Mouse (Mus musculus) embryonic facial prominence, embryonic 11.5 days (tissue): Measurements from ENCODE around the gene Wdhd1. TPM values are rescaled to one million over a fixed set of nuclear protein-coding genes. Genes with fewer than 3 reads are reported as not detected.

Source experiments
- ATAC-seq: fragments of 200-750 bp; cut with Nextera tagmentation; replicated peaks from 2 replicates; pipeline ENCODE4 v1.8.0; 2017; ENCODE audit warnings: low read depth; ENCODE audit not compliant: insufficient number of reproducible peaks, low FRiP score, low TSS enrichment
- DNase-seq: peaks from one replicate; pipeline ENCODE4 v3.0.0-alpha.2; 2015; ENCODE audit warnings: low spot score
- H3K27ac ChIP-seq: fragments of 300-500 bp; sonication (generic); replicated peaks from 2 replicates; pipeline ENCODE4 v1.5.1; 2014; ENCODE audit warnings: mild to moderate bottlenecking, low read depth, low read length, control low read depth
- H3K27me3 ChIP-seq: fragments of 300-500 bp; sonication (generic); 2 replicates; pipeline ENCODE4 v1.6.1; 2014; ENCODE audit warnings: mild to moderate bottlenecking, low read length, moderate library complexity, mixed read lengths; ENCODE audit not compliant: control insufficient read depth, insufficient read depth
- H3K36me3 ChIP-seq: fragments of 300-500 bp; sonication (generic); replicated peaks from 2 replicates; pipeline ENCODE4 v1.6.1; 2014; ENCODE audit warnings: low read depth, mild to moderate bottlenecking, low read length, moderate library complexity, mixed read lengths; ENCODE audit not compliant: control insufficient read depth, insufficient read depth
- H3K4me1 ChIP-seq: fragments of 300-500 bp; sonication (generic); 2 replicates; pipeline ENCODE4 v1.6.1; 2014; ENCODE audit warnings: low read length, mixed read lengths; ENCODE audit not compliant: control insufficient read depth, insufficient read depth
- H3K4me2 ChIP-seq: fragments of 300-500 bp; sonication (generic); 2 replicates; pipeline ENCODE4 v1.6.1; 2014; ENCODE audit warnings: low read depth, mild to moderate bottlenecking, control low read depth, low read length, moderate library complexity
- H3K4me3 ChIP-seq: fragments of 300-500 bp; sonication (generic); 2 replicates; pipeline ENCODE4 v1.5.1; 2014; ENCODE audit warnings: low read depth, low read length, control low read depth
- H3K9ac ChIP-seq: fragments of 300-500 bp; sonication (generic); replicated peaks from 2 replicates; pipeline ENCODE4 v1.6.1; 2014; ENCODE audit warnings: mild to moderate bottlenecking, control low read depth, low read length
- H3K9me3 ChIP-seq: fragments of 300-500 bp; sonication (generic); replicated peaks from 2 replicates; pipeline ENCODE4 v1.6.1; 2016; ENCODE audit warnings: mild to moderate bottlenecking, low read length, inconsistent platforms, mixed read lengths; ENCODE audit not compliant: control insufficient read depth
- WGBS: fragments of 180-500 bp; shearing (Covaris S2); extraction: QIAGEN DNeasy Blood & Tissue Kit; methylation state at CpG from one replicate; pipeline ENCODE4 v1.1.7; 2014; 5-methylcytosine and 5-hydroxymethylcytosine counted together
- polyA plus RNA-seq: library from polyadenylated mRNA; unstranded; fragments of >200 nt; fragmentation: Nextera tagmentation; extraction: Ambion mirVana; gene quantifications from 2 replicates; pipeline ENCODE4 v1.2.1, GENCODE M21; 2014

Wdhd1 gene
- polyA plus RNA-seq, 1 experiment from 2014 or later: 52.8 TPM

- Histone ChIP-seq H3K4me2 (no peak overlapping the region), H3K9me3 (no peaks in the 10 kb centered on the region), H3K4me1 (no peaks in the 10 kb centered on the region), H3K27ac (no peak overlapping the region), H3K9ac (no peak overlapping the region), H3K4me3 (no peak overlapping the region), H3K36me3 (no peaks in the 10 kb centered on the region), H3K27me3 (no peaks in the 10 kb centered on the region)
- WGBS: 67% methylated on average over 2 of the region's 2 CpGs
- DNase-seq (no peak), ATAC-seq (no peak)
Measured at GRCm38 (mm10) chr14:47216541-47216940, 60.1 kb downstream of the Wdhd1 start.

- 88% methylated on average over 5 of the region's 5 CpGs for WGBS
- no peaks in the 10 kb centered on the region for H3K27me3 ChIP-seq
- H3K9ac ChIP-seq: no peak overlapping the region
- ATAC-seq (no peak), DNase-seq (no peak)
- no peak overlapping the region for H3K4me2 ChIP-seq
- no peak overlapping the region for H3K4me3 ChIP-seq
- H3K4me1 ChIP-seq: no peaks in the 10 kb centered on the region
- no peaks in the 10 kb centered on the region for H3K36me3 ChIP-seq
- H3K27ac ChIP-seq: no peak overlapping the region
- H3K9me3 ChIP-seq: no peaks in the 10 kb centered on the region
Measured at GRCm38 (mm10) chr14:47214367-47214766, 62.3 kb downstream of the Wdhd1 start.

GRCm38 (mm10) chr14:47213305-47213704, 63.4 kb downstream of the Wdhd1 start:
- no peaks in the 10 kb centered on the region for H3K4me1 ChIP-seq
- ATAC-seq (no peak), DNase-seq (no peak)
- WGBS: 82% methylated on average over 4 of the region's 4 CpGs
- H3K9ac ChIP-seq: no peak overlapping the region
- no peaks in the 10 kb centered on the region for H3K36me3 ChIP-seq
- H3K4me2 ChIP-seq: no peak overlapping the region
- H3K27ac ChIP-seq: no peak overlapping the region
- no peaks in the 10 kb centered on the region for H3K9me3 ChIP-seq
- no peaks in the 10 kb centered on the region for H3K27me3 ChIP-seq
- H3K4me3 ChIP-seq: no peak overlapping the region

- Histone ChIP-seq H3K27ac (no peak overlapping the region), H3K4me1 (no peaks in the 10 kb centered on the region), H3K36me3 (no peaks in the 10 kb centered on the region), H3K9ac (no peak overlapping the region), H3K4me2 (no peak overlapping the region), H3K4me3 (no peak overlapping the region), H3K9me3 (no peaks in the 10 kb centered on the region), H3K27me3 (no peaks in the 10 kb centered on the region)
- WGBS: 82% methylated on average over 4 of the region's 4 CpGs
- DNase-seq: no peak
- no peak for ATAC-seq
Measured at GRCm38 (mm10) chr14:47209669-47210164, 66.9 kb downstream of the Wdhd1 start.

- no peaks in the 10 kb centered on the region for H3K27me3 ChIP-seq
- DNase-seq (no peak), ATAC-seq (no peak)
- 85% methylated on average over 12 of the region's 12 CpGs for WGBS
- no peak overlapping the region for H3K4me2 ChIP-seq
- no peak overlapping the region for H3K4me3 ChIP-seq
- no peaks in the 10 kb centered on the region for H3K9me3 ChIP-seq
- no peak overlapping the region for H3K27ac ChIP-seq
- H3K9ac ChIP-seq: no peak overlapping the region
- no peaks in the 10 kb centered on the region for H3K4me1 ChIP-seq
- no peaks in the 10 kb centered on the region for H3K36me3 ChIP-seq
Measured at GRCm38 (mm10) chr14:47208564-47209493, 67.8 kb downstream of the Wdhd1 start.

GRCm38 (mm10) chr14:47206601-47207000, 70.1 kb downstream of the Wdhd1 start:
- no peak for DNase-seq
- H3K27ac ChIP-seq: no peak overlapping the region

GRCm38 (mm10) chr14:47205270-47205972, 71.2 kb downstream of the Wdhd1 start:
- H3K9me3 ChIP-seq: no peaks in the 10 kb centered on the region
- H3K9ac ChIP-seq: no peak overlapping the region
- no peaks in the 10 kb centered on the region for H3K36me3 ChIP-seq
- no peak overlapping the region for H3K4me2 ChIP-seq
- no peak overlapping the region for H3K4me3 ChIP-seq
- no peaks in the 10 kb centered on the region for H3K27me3 ChIP-seq
- DNase-seq (no peak), ATAC-seq (no peak)
- H3K4me1 ChIP-seq: no peaks in the 10 kb centered on the region
- H3K27ac ChIP-seq: no peak overlapping the region
- 86% methylated on average over 5 of the region's 5 CpGs for WGBS

More at GRCm38 (mm10) chr14:47206601-47207000, 70.1 kb downstream of the Wdhd1 start:
- H3K27me3 ChIP-seq: no peaks in the 10 kb centered on the region
- H3K9ac ChIP-seq: no peak overlapping the region
- H3K4me3 ChIP-seq: no peak overlapping the region
- ATAC-seq: no peak
- no peak overlapping the region for H3K4me2 ChIP-seq
- 95% methylated on average over 3 of the region's 3 CpGs for WGBS
- no peaks in the 10 kb centered on the region for H3K4me1 ChIP-seq
- no peaks in the 10 kb centered on the region for H3K36me3 ChIP-seq
- H3K9me3 ChIP-seq: no peaks in the 10 kb centered on the region

- H3K4me3 ChIP-seq: no peak overlapping the region
- no peak for ATAC-seq
- no peak overlapping the region for H3K4me2 ChIP-seq
- no peaks in the 10 kb centered on the region for H3K9me3 ChIP-seq
- DNase-seq: no peak
- H3K4me1 ChIP-seq: no peaks in the 10 kb centered on the region
- H3K36me3 ChIP-seq: no peaks in the 10 kb centered on the region
- 96% methylated on average over 3 of the region's 3 CpGs for WGBS
- H3K27me3 ChIP-seq: no peaks in the 10 kb centered on the region
- H3K27ac ChIP-seq: no peak overlapping the region
- H3K9ac ChIP-seq: no peak overlapping the region
Measured at GRCm38 (mm10) chr14:47197340-47197739, 79.3 kb downstream of the Wdhd1 start.
